Mouse (Mus musculus) CH12.LX (cell line): ENCODE data around the gene H1f0. TPM values are rescaled to one million over a fixed set of nuclear protein-coding genes. Genes with fewer than 3 reads are reported as not detected.

ENCODE experiments used
- DNase-seq: peaks from one replicate; pipeline ENCODE4 v3.0.0-alpha.2; 2013; ENCODE audit errors: extremely low read depth
- H3K27ac ChIP-seq: 2 replicates; pipeline ENCODE4 v1.5.1; 2012; ENCODE audit warnings: low read depth, mild to moderate bottlenecking, control low read depth, moderate library complexity; ENCODE audit not compliant: insufficient read depth
- H3K27me3 ChIP-seq: replicated peaks from 2 replicates; pipeline ENCODE3; 2012; ENCODE audit warnings: inconsistent platforms
- H3K36me3 ChIP-seq, 2 experiments: replicated peaks in 1 of 2; 2 replicates each; pipeline versions ENCODE3 to v1.6.1; 2012; ENCODE audit warnings: inconsistent platforms in 1 of 2, low read length in 1 of 2, mild to moderate bottlenecking in 1 of 2, mixed read lengths in 1 of 2, moderate library complexity in 1 of 2; ENCODE audit not compliant: control insufficient read depth in 1 of 2, insufficient read depth in 1 of 2
- H3K4me1 ChIP-seq, 2 experiments: 2 replicates each; pipeline ENCODE4 v1.6.1; 2012; ENCODE audit warnings: inconsistent platforms in 1 of 2, moderate library complexity in 1 of 2; ENCODE audit not compliant: insufficient read depth in 2 of 2, control insufficient read depth in 1 of 2
- H3K4me2 ChIP-seq: 2 replicates; pipeline ENCODE4 v1.6.1; 2012; ENCODE audit warnings: low read depth, mild to moderate bottlenecking, control low read depth; ENCODE audit not compliant: poor library complexity, insufficient read depth, severe bottlenecking
- H3K4me3 ChIP-seq, 3 experiments: fragments of 150-350 bp in 1 of 3; sonication (generic) in 1 of 3; replicated peaks in 1 of 3; 2 replicates each; pipeline versions ENCODE3 to v1.5.1; 2011 to 2012; ENCODE audit warnings: low read depth in 2 of 3, low read length in 2 of 3, mild to moderate bottlenecking in 2 of 3, moderate library complexity in 2 of 3, control low read depth in 1 of 3, improper control_type of control experiment in 1 of 3, inconsistent platforms in 1 of 3, mixed read lengths in 1 of 3; ENCODE audit not compliant: poor library complexity in 1 of 3
- H3K79me2 ChIP-seq: replicated peaks from 2 replicates; pipeline ENCODE4 v1.6.1; 2012; ENCODE audit warnings: mild to moderate bottlenecking, moderate library complexity; ENCODE audit not compliant: control insufficient read depth, poor library complexity, insufficient read depth, severe bottlenecking; ENCODE audit errors: extremely low read depth
- H3K9ac ChIP-seq: 2 replicates; pipeline ENCODE4 v1.6.1; 2012; ENCODE audit warnings: low read depth, mild to moderate bottlenecking, control low read depth, moderate library complexity; ENCODE audit not compliant: insufficient read depth
- H3K9me3 ChIP-seq: replicated peaks from 2 replicates; pipeline ENCODE3; 2012; ENCODE audit warnings: low read length, inconsistent platforms, mixed read lengths
- CHD1 ChIP-seq: IDR thresholded peaks from 2 replicates; pipeline ENCODE4 v1.6.1; 2012; ENCODE audit warnings: low read depth, low read length, improper control_type of control experiment, inconsistent platforms
- CHD2 ChIP-seq: IDR thresholded peaks from 2 replicates; pipeline ENCODE4 v1.6.1; 2011; ENCODE audit warnings: low read length, improper control_type of control experiment
- E2F4 ChIP-seq: IDR thresholded peaks from 2 replicates; pipeline ENCODE4 v1.6.1; 2011; ENCODE audit warnings: low read depth, low read length, improper control_type of control experiment; ENCODE audit not compliant: insufficient replicate concordance
- ELF1 ChIP-seq: IDR thresholded peaks from 2 replicates; pipeline ENCODE4 v1.6.1; 2014; ENCODE audit warnings: low read depth, mild to moderate bottlenecking, inconsistent platforms, low read length, improper control_type of control experiment
- ETS1 ChIP-seq: conservative IDR thresholded peaks from 2 replicates; pipeline ENCODE4 v1.6.1; 2012; ENCODE audit warnings: low read depth, mild to moderate bottlenecking, inconsistent platforms, low read length, improper control_type of control experiment, moderate library complexity
- HCFC1 ChIP-seq: IDR thresholded peaks from 2 replicates; pipeline ENCODE4 v1.6.1; 2012; ENCODE audit warnings: low read depth, mild to moderate bottlenecking, inconsistent platforms, low read length, improper control_type of control experiment
- JUN ChIP-seq: IDR thresholded peaks from 2 replicates; pipeline ENCODE4 v1.6.1; 2011; ENCODE audit warnings: low read depth, mild to moderate bottlenecking, low read length, improper control_type of control experiment, moderate library complexity; ENCODE audit not compliant: insufficient read depth
- JUND ChIP-seq: conservative IDR thresholded peaks from 2 replicates; pipeline ENCODE4 v1.6.1; 2011; ENCODE audit warnings: low read depth, low read length, improper control_type of control experiment
- MAFK ChIP-seq: IDR thresholded peaks from 2 replicates; pipeline ENCODE4 v1.6.1; 2011; ENCODE audit warnings: low read length, improper control_type of control experiment; ENCODE audit not compliant: insufficient replicate concordance
- MAZ ChIP-seq: IDR thresholded peaks from 2 replicates; pipeline ENCODE4 v1.6.1; 2012; ENCODE audit warnings: low read depth, mild to moderate bottlenecking, inconsistent platforms, low read length, improper control_type of control experiment, moderate library complexity
- NELFE ChIP-seq: IDR thresholded peaks from 2 replicates; pipeline ENCODE4 v1.6.1; 2011; ENCODE audit warnings: low read depth, low read length, improper control_type of control experiment
- NRF1 ChIP-seq: IDR thresholded peaks from 2 replicates; pipeline ENCODE4 v1.6.1; 2014; ENCODE audit warnings: low read depth, mild to moderate bottlenecking, inconsistent platforms, low read length, improper control_type of control experiment, moderate library complexity
- PAX5 ChIP-seq: IDR thresholded peaks from 2 replicates; pipeline ENCODE4 v1.6.1; 2012; ENCODE audit warnings: low read length, inconsistent platforms, mixed read lengths
- POLR2A ChIP-seq: IDR thresholded peaks from 2 replicates; pipeline ENCODE4 v1.6.1; 2011; ENCODE audit warnings: low read depth, mild to moderate bottlenecking, improper control_type of control experiment, low read length
- RAD21 ChIP-seq: IDR thresholded peaks from 2 replicates; pipeline ENCODE4 v1.6.1; 2011; ENCODE audit warnings: low read depth, mild to moderate bottlenecking, low read length, improper control_type of control experiment, moderate library complexity
- RCOR1 ChIP-seq: conservative IDR thresholded peaks from 2 replicates; pipeline ENCODE4 v1.6.1; 2012; ENCODE audit warnings: low read depth, mild to moderate bottlenecking, inconsistent platforms, low read length, improper control_type of control experiment
- SIN3A ChIP-seq: IDR thresholded peaks from 2 replicates; pipeline ENCODE4 v1.6.1; 2012; ENCODE audit warnings: low read length, improper control_type of control experiment, inconsistent platforms
- SMC3 ChIP-seq: IDR thresholded peaks from 2 replicates; pipeline ENCODE4 v1.6.1; 2011; ENCODE audit warnings: low read depth, low read length, improper control_type of control experiment
- UBTF ChIP-seq: IDR thresholded peaks from 2 replicates; pipeline ENCODE4 v1.6.1; 2012; ENCODE audit warnings: low read depth, mild to moderate bottlenecking, inconsistent platforms, low read length, improper control_type of control experiment, moderate library complexity
- USF2 ChIP-seq: conservative IDR thresholded peaks from 2 replicates; pipeline ENCODE4 v1.6.1; 2011; ENCODE audit warnings: low read depth, low read length, improper control_type of control experiment
- ZC3H11A ChIP-seq: IDR thresholded peaks from 2 replicates; pipeline ENCODE4 v1.6.1; 2012; ENCODE audit warnings: low read depth, mild to moderate bottlenecking, inconsistent platforms, low read length, improper control_type of control experiment
- dilution Hi-C: fragments of 300-500 bp; cut with MboI; formaldehyde crosslinking; loops from 2 replicates; pipeline ENCODE4 v1.14.3; 2020; ENCODE audit warnings: low sequenced_read_pairs; ENCODE audit not compliant: extremely low pct_unique_long_range_greater_than_20kb, extremely low pct_ligation_motif_present
- in situ Hi-C: fragments of 300-500 bp; cut with MboI; formaldehyde crosslinking; loops from 3 replicates; pipeline ENCODE4 v1.14.3; 2019; ENCODE audit warnings: low sequenced_read_pairs, low pct_ligation_motif_present, low pct_unique_long_range_greater_than_20kb, mixed read lengths
- polyA plus RNA-seq: library from polyadenylated mRNA; unstranded; fragments of >175 nt; gene quantifications from 2 replicates; pipeline ENCODE4 v1.2.1, GENCODE M21; 2012; ENCODE audit warnings: low read depth; ENCODE audit not compliant: insufficient read length
- total RNA-seq, 2 experiments: library from RNA; depleted of rRNA; stranded (reverse); fragments of 300-350 nt in 1 of 2; fragments of >200 nt in 1 of 2; gene quantifications; 2 replicates each; pipeline ENCODE4 v1.2.3; 2012 to 2014

H1f0 gene
- total and polyA plus RNA-seq, 3 experiments = 11.9 to 100 (median 15.9) TPM

GRCm38 (mm10) chr15:78996663-78997062, 31.6 kb upstream of the H1f0 start (continued):
- no peak for TF ChIP-seq NELFE

- in situ Hi-C loops = no loop called here
- TF ChIP-seq NRF1 (no peak), RCOR1 (no peak), USF2 (no peak), HCFC1 (no peak), PAX5 (no peak), E2F4 (no peak), CHD1 (no peak), UBTF (no peak), MAFK (no peak), ZC3H11A (no peak), MAZ (no peak), JUND (no peak), SIN3A (no peak)
Measured at GRCm38 (mm10) chr15:78998348-78998747, 29.9 kb upstream of the H1f0 start.

GRCm38 (mm10) chr15:78999586-78999985, 28.7 kb upstream of the H1f0 start:
- H3K36me3 ChIP-seq = peaks cover 61 to 80% of the 10 kb centered on the region in 2 experiments
- dilution Hi-C loops = no loop called here
- TF ChIP-seq NRF1 = no peak
- no peak for TF ChIP-seq JUND
- TF ChIP-seq E2F4 = no peak
- TF ChIP-seq POLR2A = no peak
- TF ChIP-seq ELF1 = no peak
- no peak for TF ChIP-seq CHD2
- TF ChIP-seq SMC3 = no peak
- TF ChIP-seq ETS1 = no peak
- TF ChIP-seq RAD21 = no peak
- TF ChIP-seq JUN = no peak

More at GRCm38 (mm10) chr15:78998348-78998747, 29.9 kb upstream of the H1f0 start:
- no peak overlapping the region for H3K9ac ChIP-seq
- H3K36me3 ChIP-seq = peaks cover 60 to 79% of the 10 kb centered on the region in 2 experiments
- no peaks in the 10 kb centered on the region for H3K79me2 ChIP-seq
- H3K4me1 ChIP-seq = peaks cover 20 to 69% of the 10 kb centered on the region in 2 experiments
- no peaks in the 10 kb centered on the region for H3K9me3 ChIP-seq
- no peaks in the 10 kb centered on the region for H3K27me3 ChIP-seq
- DNase-seq = no peak
- no peak overlapping the region for H3K4me3 ChIP-seq
- dilution Hi-C loops = no loop called here
- no peak overlapping the region for H3K27ac ChIP-seq
- no peak overlapping the region for H3K4me2 ChIP-seq

More at GRCm38 (mm10) chr15:78999586-78999985, 28.7 kb upstream of the H1f0 start:
- in situ Hi-C loops = no loop called here
- Histone ChIP-seq H3K27ac (no peak overlapping the region), H3K4me1 (peaks cover 20 to 64% of the 10 kb centered on the region in 2 experiments), H3K9me3 (no peaks in the 10 kb centered on the region), H3K4me2 (no peak overlapping the region), H3K9ac (no peak overlapping the region), H3K79me2 (no peaks in the 10 kb centered on the region), H3K4me3 (no peak overlapping the region), H3K27me3 (no peaks in the 10 kb centered on the region)
- no peak for DNase-seq
